Mouse (Mus musculus): ENCODE data around the gene Dlg2.

Gene Dlg2

GRCm38 (mm10) chr7:92180029-92180428 is 1703.6 kb downstream of the Dlg2 start:
- DNase-seq (ENCODE audit: low read depth, low spot score), result no peak

GRCm38 (mm10) chr7:92180591-92181587 is 1704.4 kb downstream of the Dlg2 start:
- DNase-seq (ENCODE audit: low read depth, low spot score), result no peak

DNA sequence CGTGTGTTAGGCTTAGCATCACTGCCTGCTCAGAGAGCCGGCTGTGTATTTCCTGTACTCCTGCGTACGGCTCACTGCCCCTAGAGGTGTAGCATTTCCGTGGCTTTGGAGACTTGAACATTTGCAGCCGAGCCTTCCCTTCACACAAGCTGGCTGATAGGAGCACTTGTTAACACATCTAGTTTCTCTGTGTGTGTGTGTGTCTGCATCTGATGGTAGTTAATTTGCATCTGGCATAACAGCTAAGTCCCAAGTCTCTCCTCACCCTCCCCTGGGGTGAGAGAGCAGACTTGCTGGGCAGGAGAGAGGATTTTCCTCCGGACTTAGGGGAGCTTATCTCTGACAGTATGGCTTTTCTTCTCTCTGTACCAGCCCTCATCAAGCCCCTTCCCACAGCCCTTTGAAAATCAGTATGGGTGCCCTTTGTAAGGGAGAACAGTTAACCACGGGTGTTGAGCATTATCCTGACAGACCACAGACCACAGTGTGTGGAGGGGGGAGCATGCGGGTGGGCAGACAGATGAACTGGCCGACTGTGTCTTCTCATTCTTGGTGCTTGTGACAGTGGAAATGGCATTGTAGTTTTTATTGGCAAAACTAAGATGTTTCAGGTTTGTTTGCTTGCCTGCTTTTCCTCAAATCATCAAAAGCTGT is 1705.6 kb downstream of the Dlg2 start:
- no peak for DNase-seq (ENCODE audit: low read depth, low spot score)

GRCm38 (mm10) chr7:92184371-92185059 is 1708.0 kb downstream of the Dlg2 start:
- DNase-seq (ENCODE audit: low read depth, low spot score), result no peak

- DNase-seq (ENCODE audit: low read depth, low spot score), result no peak
These were observed 1709.9 kb downstream of the Dlg2 start for GRCm38 (mm10) chr7:92186341-92186740.

DNA sequence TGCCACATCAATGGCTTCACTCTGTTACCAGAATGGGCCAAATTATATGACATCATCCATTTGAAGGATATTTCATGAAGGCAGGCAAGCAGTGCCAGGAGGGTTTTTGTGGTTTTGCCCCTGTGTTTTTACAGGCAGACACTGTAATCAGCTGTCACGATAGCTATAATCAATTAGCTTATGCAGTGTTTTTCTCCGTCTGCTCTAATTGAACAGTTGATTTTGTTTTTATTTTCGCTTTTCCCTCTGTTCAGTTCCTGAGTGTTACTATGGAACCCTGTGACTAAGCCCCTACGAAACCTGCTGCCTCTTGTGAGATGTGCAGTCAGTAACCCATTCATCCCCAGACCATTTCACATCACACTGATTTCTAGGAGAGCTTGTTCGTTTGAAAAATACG is 1712.7 kb downstream of the Dlg2 start:
- DNase-seq (ENCODE audit: low read depth, low spot score), result no peak

GRCm38 (mm10) chr7:92196004-92196403 is 1719.5 kb downstream of the Dlg2 start:
- no peak for DNase-seq (ENCODE audit: low read depth, low spot score)

DNA sequence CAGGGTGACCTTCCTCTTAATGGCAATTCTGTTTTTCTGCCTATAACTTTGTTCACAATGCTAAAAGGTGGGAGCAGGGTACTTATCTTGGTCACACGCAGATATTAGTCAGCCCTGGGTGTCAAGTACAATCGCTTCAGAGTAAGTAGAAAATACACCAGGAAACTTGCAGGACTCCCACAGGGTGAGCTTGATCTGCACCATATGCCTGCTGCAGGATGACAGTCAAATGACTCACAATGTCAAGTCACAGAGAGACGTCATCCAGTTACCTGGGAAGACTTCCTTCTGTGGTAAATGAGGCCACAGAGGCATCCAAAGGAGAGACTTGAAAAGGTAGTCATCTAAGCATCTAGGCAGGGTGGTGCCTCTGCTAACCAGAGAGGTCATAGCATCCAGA is 1721.1 kb downstream of the Dlg2 start:
- no peak for DNase-seq (ENCODE audit: low read depth, low spot score)

DNA sequence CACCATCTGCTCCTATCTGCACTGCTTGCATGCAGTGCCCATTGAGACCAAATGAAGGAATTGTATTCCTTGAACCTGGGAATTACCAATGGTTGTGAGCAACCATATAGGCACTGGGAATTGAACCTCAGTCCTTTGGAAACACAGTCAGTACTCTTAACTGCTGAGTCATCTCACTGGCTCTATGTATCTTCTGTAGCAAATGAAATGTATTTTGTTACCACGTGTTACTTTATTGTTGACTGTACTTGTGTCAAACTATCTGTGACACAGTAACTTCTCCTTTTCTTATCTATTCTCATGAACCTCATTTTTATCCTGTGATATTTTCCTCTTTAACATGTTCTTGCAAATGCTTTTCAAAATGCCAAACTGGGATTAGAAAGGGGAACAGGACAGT is 1722.7 kb downstream of the Dlg2 start:
- DNase-seq (ENCODE audit: low read depth, low spot score), result no peak

- no peak for DNase-seq (ENCODE audit: low read depth, low spot score)
These were observed 1734.2 kb downstream of the Dlg2 start for GRCm38 (mm10) chr7:92210701-92211100.

DNA sequence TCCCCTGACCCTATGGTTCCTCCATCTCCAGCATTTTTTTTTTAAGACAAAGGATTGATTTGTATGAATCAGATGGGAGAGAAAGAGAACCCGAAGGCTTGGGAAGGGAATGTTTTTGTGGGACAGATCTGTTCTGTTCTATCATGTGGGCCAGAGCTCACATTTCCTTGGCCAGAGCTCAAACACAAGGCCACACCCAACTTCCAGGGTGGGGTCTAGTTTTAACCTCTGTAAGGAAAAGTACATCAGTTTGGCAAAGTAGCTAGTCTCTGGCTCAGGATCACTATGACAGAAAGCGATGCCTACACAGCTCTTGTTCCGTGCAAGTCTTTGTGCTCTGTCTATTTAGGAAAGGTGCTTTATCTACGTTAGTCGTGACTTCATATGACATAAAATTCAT is 1737.3 kb downstream of the Dlg2 start:
- DNase-seq (ENCODE audit: low read depth, low spot score), result no peak

- no peak for DNase-seq (ENCODE audit: low read depth, low spot score)
These were observed 1741.7 kb downstream of the Dlg2 start for GRCm38 (mm10) chr7:92218171-92218570.

DNA sequence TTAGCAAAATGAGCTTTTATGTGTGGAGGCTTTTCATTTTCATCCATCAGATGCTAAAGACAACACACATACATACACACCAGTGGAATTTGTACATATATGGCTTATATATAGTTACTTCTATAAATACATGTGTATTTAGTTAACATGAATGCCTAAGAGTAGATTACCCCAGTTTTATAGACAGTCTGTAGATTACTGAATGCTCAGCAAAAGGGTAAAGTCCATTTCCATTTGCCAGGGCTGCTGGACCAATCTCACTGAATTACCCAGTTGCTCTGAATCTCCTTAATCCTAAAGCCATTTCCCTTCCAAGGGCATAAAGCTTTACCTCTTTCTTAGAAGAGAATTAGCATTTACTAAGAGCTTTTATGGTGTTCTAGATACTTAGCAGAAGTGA is 1744.1 kb downstream of the Dlg2 start:
- DNase-seq (ENCODE audit: low read depth, low spot score), result no peak

- no peak for DNase-seq (ENCODE audit: low read depth, low spot score)
These were observed 1758.2 kb downstream of the Dlg2 start for GRCm38 (mm10) chr7:92234476-92235202.

DNA sequence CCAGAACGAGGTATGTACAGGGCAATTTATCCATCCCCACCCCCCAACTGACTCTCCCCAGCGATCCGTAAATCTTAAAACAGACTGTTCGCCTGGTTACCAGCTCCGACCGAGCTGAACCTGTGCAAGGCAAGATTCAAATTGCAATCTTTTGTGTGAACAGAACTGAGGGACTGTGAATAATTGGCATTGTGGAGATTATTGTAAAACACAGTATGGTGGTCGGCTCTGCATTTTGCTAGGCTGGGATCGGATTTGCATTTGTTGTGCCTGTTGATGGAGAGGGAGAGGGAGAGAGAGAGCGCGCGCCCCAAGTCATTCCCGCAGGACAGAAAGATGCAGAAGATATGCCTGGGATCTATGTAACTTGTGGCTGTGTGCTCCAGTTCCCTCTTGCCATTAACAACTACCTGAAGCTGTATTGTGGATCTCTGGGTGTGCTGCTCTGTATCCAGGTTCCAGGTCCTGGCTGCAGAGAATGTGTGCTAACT is 1759.1 kb downstream of the Dlg2 start:
- no peak for DNase-seq (ENCODE audit: low read depth, low spot score)

- no peak for DNase-seq (ENCODE audit: low read depth, low spot score)
These were observed 1764.4 kb downstream of the Dlg2 start for GRCm38 (mm10) chr7:92240908-92241307.

DNA sequence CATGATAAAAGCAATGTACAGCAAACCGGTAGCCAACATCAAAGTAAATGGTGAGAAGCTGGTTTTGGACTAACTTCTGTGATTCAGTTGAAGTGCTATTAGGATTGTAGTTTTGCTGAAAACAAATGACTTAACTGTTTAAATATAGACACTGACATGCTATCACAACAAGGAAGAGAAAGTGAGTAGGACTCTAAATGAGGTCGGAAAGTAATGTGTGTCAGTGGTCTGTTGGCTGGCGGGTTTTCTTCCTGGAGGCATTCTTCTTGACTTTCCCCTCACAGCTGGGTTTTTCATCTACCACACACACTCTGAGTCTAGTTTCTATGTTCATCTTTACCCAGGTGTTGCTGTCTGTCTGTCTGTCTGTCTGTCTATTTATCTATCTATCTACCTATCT is 1771.1 kb downstream of the Dlg2 start:
- DNase-seq (ENCODE audit: low read depth, low spot score), result no peak

- DNase-seq (ENCODE audit: low read depth, low spot score), result no peak
These were observed 1772.1 kb downstream of the Dlg2 start for GRCm38 (mm10) chr7:92248619-92249018.

- no peak for DNase-seq (ENCODE audit: low read depth, low spot score)
These were observed 1781.7 kb downstream of the Dlg2 start for GRCm38 (mm10) chr7:92258148-92258547.

DNA sequence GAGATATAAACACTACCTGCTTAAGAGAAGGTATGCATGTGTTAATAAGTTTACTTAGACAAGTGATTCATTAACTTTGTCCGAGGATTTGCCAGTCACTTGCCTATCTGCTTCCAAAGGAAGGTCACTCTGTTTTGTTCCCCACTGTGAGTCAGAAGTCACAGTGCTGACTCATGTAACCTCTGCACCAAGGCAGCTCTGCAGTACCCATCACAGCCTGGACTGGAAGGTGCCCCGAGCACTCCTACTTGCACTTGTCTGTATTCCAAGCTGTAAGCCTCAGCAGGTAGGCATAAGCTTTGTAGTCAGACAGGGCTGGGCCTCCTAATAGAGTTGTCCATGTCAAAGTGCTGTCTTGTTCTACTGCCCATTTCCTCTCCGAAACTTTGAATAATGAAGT is 1782.2 kb downstream of the Dlg2 start:
- no peak for DNase-seq (ENCODE audit: low read depth, low spot score)

DNA sequence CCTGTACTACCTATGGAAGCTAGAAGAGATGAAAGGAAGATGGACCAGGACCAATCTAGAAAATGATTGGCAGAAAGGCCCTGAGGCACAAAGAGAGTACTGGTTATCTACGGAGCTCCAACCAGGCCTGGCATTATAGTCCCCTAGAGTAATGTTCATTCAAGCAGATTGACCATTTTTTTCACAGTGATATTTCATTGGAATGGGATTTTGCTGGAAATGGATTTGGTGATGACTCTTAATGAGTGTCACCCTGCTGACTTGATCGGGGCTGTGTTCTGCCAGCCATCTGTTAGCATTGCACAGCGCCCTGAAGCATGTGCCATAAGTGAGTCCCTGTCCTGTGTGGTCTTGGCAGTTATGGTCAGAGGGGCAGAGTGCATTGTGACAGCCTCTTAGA is 1787.9 kb downstream of the Dlg2 start:
- DNase-seq (ENCODE audit: low read depth, low spot score), result peak; percentile 18
